8 mouse cellular contexts compared by ENCODE assay signal in the genomic region with DNA sequence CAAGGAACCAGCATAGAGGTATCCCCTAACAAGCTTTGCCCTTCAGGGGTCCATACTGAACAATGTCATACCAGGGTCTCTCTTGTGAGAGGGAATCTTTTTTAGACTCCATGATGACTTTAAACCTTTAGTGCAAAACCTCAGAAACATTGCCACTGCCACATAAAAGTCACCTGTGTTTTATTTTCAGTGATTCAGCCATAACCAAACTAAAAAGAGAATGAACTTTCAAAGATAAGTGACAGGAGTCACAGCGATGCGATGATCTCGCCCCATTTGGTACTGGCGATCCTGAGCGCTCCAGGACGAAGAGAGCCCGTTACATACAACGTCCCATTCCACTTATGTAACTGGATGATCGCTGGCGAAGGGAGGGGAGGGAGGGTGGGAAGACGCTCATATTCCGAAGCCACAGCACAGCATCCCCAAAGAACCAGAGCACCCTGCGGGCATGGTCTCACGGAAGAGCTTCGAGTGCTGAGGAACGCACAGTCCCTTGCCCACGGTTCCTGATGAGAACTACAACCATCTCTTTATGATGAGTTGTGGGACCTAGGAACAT. TPM values are rescaled to one million over a fixed set of nuclear protein-coding genes. Genes with fewer than 3 reads are reported as not detected.
DNase-seq lines count a peak whose midpoint lies in the region; ATAC-seq and TF ChIP-seq lines count a peak whose summit lies in the region.

No protein-coding gene starts in this region.

- ATAC-seq in hindbrain, embryonic 16.5 days: no peak; the same call in 1 of the 2 replicates

- WGBS in heart, adult 2 months: 22% methylated on average over 17 of the region's 17 CpGs
- WGBS in hindbrain, embryonic 16.5 days: 32% methylated on average over 15 of the region's 17 CpGs
- WGBS in macrophage (ENCODE audit: missing documents): 19% methylated on average over 16 of the region's 17 CpGs

- no peaks in the 10 kb centered on the region for H3K9me3 ChIP-seq in E14TG2a.4 (ENCODE audit: low read length)
- no peaks in the 10 kb centered on the region for H3K9me3 ChIP-seq in hindbrain, embryonic 16.5 days (ENCODE audit: control insufficient read depth, low read length)

- H3K36me3 ChIP-seq in heart, adult 2 months (ENCODE audit: control insufficient read depth, insufficient read depth, low read length): peaks cover 15% of the 10 kb centered on the region
- H3K36me3 ChIP-seq in E14TG2a.4 (ENCODE audit: insufficient read depth, low read length): 0 out of 2 replicates have a peak, but pooled peaks cover 1% of the 10 kb centered on the region
- H3K36me3 ChIP-seq in hindbrain, embryonic 16.5 days (ENCODE audit: control insufficient read depth, insufficient read depth, low read length): no peaks in the 10 kb centered on the region
- no peaks in the 10 kb centered on the region for H3K36me3 ChIP-seq in macrophage (ENCODE audit: inconsistent target)

- no peak for TF ChIP-seq POLR2A in heart, adult 2 months (IDR thresholded peaks at IDR 0.05; ENCODE audit: insufficient read depth, low read depth, low read length)

- peak overlapping the region; percentile 68 for H3K4me3 ChIP-seq in heart, adult 2 months
- H3K4me3 ChIP-seq in E14TG2a.4 (replicated peaks; ENCODE audit: low read length): peak overlapping the region; percentile 84
- H3K4me3 ChIP-seq in hindbrain, embryonic 16.5 days (ENCODE audit: low read length): peak overlapping the region; percentile 61
- H3K4me3 ChIP-seq in macrophage (ENCODE audit: inconsistent target): peak overlapping the region; percentile 40

- intact Hi-C loops in heart, adult 2 months (cut with DNase I): loop anchor here (10.0 kb wide), 1 partner anchor 160 kb away; a partner anchor contains a TSS
- intact Hi-C loops in heart, postnatal 14 days (cut with DNase I): no loop called here

- no peak for TF ChIP-seq CTCF in heart, adult 2 months (IDR thresholded peaks at IDR 0.05)
- no peak for TF ChIP-seq CTCF in E14TG2a.4 (conservative IDR thresholded peaks at IDR 0.05; ENCODE audit: low read length)

- H3K27me3 ChIP-seq in heart, adult 2 months (ENCODE audit: control insufficient read depth, insufficient read depth, low read length): no peaks in the 10 kb centered on the region
- H3K27me3 ChIP-seq in E14TG2a.4 (ENCODE audit: insufficient read depth, low read length): no peaks in the 10 kb centered on the region
- H3K27me3 ChIP-seq in hindbrain, embryonic 16.5 days (replicated peaks; ENCODE audit: control insufficient read depth, insufficient read depth, low read length): no peaks in the 10 kb centered on the region

- H3K4me1 ChIP-seq in heart, adult 2 months (ENCODE audit: control insufficient read depth, insufficient read depth, low read length): peaks cover 10% of the 10 kb centered on the region
- peaks cover 40% of the 10 kb centered on the region for H3K4me1 ChIP-seq in E14TG2a.4 (replicated peaks; ENCODE audit: low read depth, low read length)
- peaks cover 4% of the 10 kb centered on the region for H3K4me1 ChIP-seq in hindbrain, embryonic 16.5 days (ENCODE audit: control insufficient read depth, insufficient read depth, low read depth, low read length)

- H3K4me2 ChIP-seq in hindbrain, embryonic 16.5 days (ENCODE audit: low read length): peak overlapping the region; percentile 65

- no peaks in the 10 kb centered on the region for H3K79me2 ChIP-seq in heart, adult 2 months (replicated peaks; ENCODE audit: control insufficient read depth, insufficient read depth, low read length)
- peaks cover 55% of the 10 kb centered on the region for H3K79me2 ChIP-seq in macrophage (ENCODE audit: inconsistent target)

- no peak for TF ChIP-seq EP300 in heart, adult 2 months (IDR thresholded peaks at IDR 0.05; ENCODE audit: insufficient read depth, low read depth, low read length)

- peak overlapping the region; percentile 91 for H3K9ac ChIP-seq in heart, adult 2 months (ENCODE audit: low read depth, low read length)
- H3K9ac ChIP-seq in hindbrain, embryonic 16.5 days (ENCODE audit: low read depth, low read length): peak overlapping the region; percentile 82

- H3K27ac ChIP-seq in heart, adult 2 months: peak overlapping the region; percentile 95
- H3K27ac ChIP-seq in hindbrain, embryonic 16.5 days (ENCODE audit: low read depth, low read length): peak overlapping the region; percentile 95; the same call in 1 of the 2 replicates
- no peak overlapping the region for H3K27ac ChIP-seq in macrophage

- peak in 1 of 2 experiments; percentile 24 for DNase-seq in heart, adult 2 months
- DNase-seq in heart, postnatal 14 days: no peak
- peak; percentile 18 to 26 for DNase-seq in cerebellum, postnatal 36 days
- DNase-seq in urinary bladder, postnatal 4 days (ENCODE audit: low spot score in 2 of 2): no peak
- no peak for DNase-seq in thymus, postnatal 14 days

RNA-seq across cellular contexts. Expression of a gene that starts 42.9 kb away (rescaled TPM):
- total RNA-seq in heart, adult 2 months (2021): not detected
- not detected in 2 replicates for polyA plus RNA-seq in heart, adult 2 months (2012; rRNA removed)
- total RNA-seq in heart, postnatal 14 days (2021): not detected
- not detected in 2 replicates for polyA plus RNA-seq in hindbrain, embryonic 16.5 days (2015; fragmentation: Nextera tagmentation; extraction: Ambion mirVana)
- total RNA-seq in macrophage (2018; cell fraction: chromatin; rRNA removed): not detected
- total RNA-seq in macrophage (2018; cell fraction: cytosol; rRNA removed): not detected
- total RNA-seq in macrophage (2018; cell fraction: nucleus; rRNA removed): not detected
- not detected in 3 replicates for polyA plus RNA-seq in macrophage (2018)

RNA-seq across cellular contexts. Expression of a gene that starts 50.8 kb away (rescaled TPM):
- 10 to 100 TPM; 27.0 to 32.6 TPM for total RNA-seq in heart, adult 2 months (2021)
- polyA plus RNA-seq in heart, adult 2 months (2012; rRNA removed): 6.2 and 9.6 TPM in 2 replicates
- 10 to 100 TPM; 28.4 to 34.6 TPM for total RNA-seq in heart, postnatal 14 days (2021)
- 9.9 and 10.8 TPM in 2 replicates for polyA plus RNA-seq in hindbrain, embryonic 16.5 days (2015; fragmentation: Nextera tagmentation; extraction: Ambion mirVana)
- 10 to 100 TPM; 30.2 to 80.0 (median 52.1) TPM for total RNA-seq in macrophage (2018; cell fraction: chromatin; rRNA removed)
- 10 to 100 TPM; 16.3 to 29.9 (median 24.7) TPM for total RNA-seq in macrophage (2018; cell fraction: cytosol; rRNA removed)
- total RNA-seq in macrophage (2018; cell fraction: nucleus; rRNA removed): 10 to 100 TPM; 26.6 to 74.1 (median 42.3) TPM
- 13.0 to 16.3 TPM (median 15.6 TPM) in 3 replicates for polyA plus RNA-seq in macrophage (2018)

Comparison
In these comparisons a context has a peak if more than half of its experiments do, and no peak if none do; other contexts are left out.
1. DNase-seq: peak in cerebellum, postnatal 36 days (2 of 2); none in heart, postnatal 14 days (0 of 2), urinary bladder, postnatal 4 days (0 of 2) and thymus, postnatal 14 days (single experiment).
2. Peak in every context shown above with its lines, with median percentiles within 50 percentile points of each other: H3K4me3 ChIP-seq.